16 mouse cellular contexts compared by ENCODE assay signal in the genomic region with DNA sequence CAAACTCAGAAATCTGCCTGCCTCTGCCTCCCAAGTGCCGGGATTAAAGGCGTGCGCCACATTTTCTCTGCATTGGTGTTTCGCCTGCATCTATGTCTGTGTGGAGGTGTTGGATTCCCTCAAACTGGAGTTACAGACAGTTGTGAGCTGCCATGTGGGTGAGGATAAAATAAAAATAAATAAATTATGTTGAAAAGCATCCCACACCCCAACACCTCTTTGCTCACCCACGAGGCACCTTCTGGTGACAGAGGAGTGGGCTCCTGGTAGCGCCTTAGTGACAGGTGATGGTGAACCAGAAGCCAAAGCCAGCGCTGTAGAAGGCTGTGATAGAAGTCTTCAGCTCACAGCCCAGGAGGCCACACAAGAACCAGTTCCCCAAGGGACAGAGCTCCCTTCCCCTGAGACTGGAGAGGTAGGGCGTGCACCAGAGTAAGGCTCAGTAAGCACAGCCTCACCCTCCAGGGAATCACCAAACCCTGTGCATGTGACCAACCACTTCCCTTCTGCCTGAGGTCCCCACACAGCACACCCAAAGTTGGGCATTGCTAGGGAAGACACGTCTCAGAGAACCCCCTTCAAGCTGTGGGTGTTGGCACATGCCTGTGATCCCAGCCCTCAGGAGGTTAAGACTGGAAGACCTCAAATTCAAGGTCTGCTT. TPM values are rescaled to one million over a fixed set of nuclear protein-coding genes. Genes with fewer than 3 reads are reported as not detected.
DNase-seq lines count a peak whose midpoint lies in the region; ATAC-seq lines count a peak whose summit lies in the region.
"Had no signal": no experiment of that assay in that cellular context is flagged by ENCODE, and none has a peak within 500 bp of the region (broad histone marks: within the 10 kb centered on the region; RNA-seq: fewer than 3 reads in every experiment).

No protein-coding gene starts in this region.

- peak; percentile 17 for ATAC-seq in activated CD4-positive, CD25-positive, alpha-beta regulatory T cell, adult 4 months
- ATAC-seq: forebrain, embryonic 15.5 days had no signal

- peak; percentile 49 for DNase-seq in CD4-positive helper T cell, adult 2 months (ENCODE audit: low read depth, low spot score)
- peak; percentile 76 for DNase-seq in lung, postnatal 36 days
- DNase-seq in spleen, postnatal 14 days (ENCODE audit: low spot score in 2 of 2): peak; percentile 65 to 75
- DNase-seq in heart, postnatal 36 days: no peak
- DNase-seq in adrenal gland, postnatal 10 days: no peak
- no peak for DNase-seq in kidney, postnatal 36 days
- DNase-seq: cerebellum, adult 9-10 months; kidney, postnatal 14 days had no signal

- intact Hi-C loops in heart, postnatal 36 days (cut with DNase I): no loop called here

RNA-seq across cellular contexts. Expression of a gene that starts 6.7 kb away (rescaled TPM):
- not detected for polyA plus RNA-seq in activated CD4-positive, CD25-positive, alpha-beta regulatory T cell, adult 4 months (2017; shearing (Covaris generic))
- total RNA-seq in heart, postnatal 36 days (2021): not detected
- under 1 TPM in 1 of 2 experiments, not detected in 1; 0.27 TPM for total RNA-seq in adrenal gland, postnatal 10 days (2021)
- total RNA-seq: adrenal gland, postnatal 4 days had no signal
- polyA plus RNA-seq: embryonic facial prominence, embryonic 12.5 days; forebrain, embryonic 15.5 days; hindbrain, embryonic 11.5 days; limb, embryonic 10.5 days; macrophage; neural tube, embryonic 13.5 days had no signal

RNA-seq across cellular contexts. Expression of a gene that starts 16.9 kb away (rescaled TPM):
- polyA plus RNA-seq in activated CD4-positive, CD25-positive, alpha-beta regulatory T cell, adult 4 months (2017; shearing (Covaris generic)): 1 to 10 TPM; 1.1 to 1.5 TPM
- total RNA-seq in heart, postnatal 36 days (2021): 1 to 10 TPM; 1.9 to 3.3 TPM
- total RNA-seq in adrenal gland, postnatal 10 days (2021): 1 to 10 TPM; 6.7 to 9.4 TPM

RNA-seq across cellular contexts. Expression of a gene that starts 36.4 kb away (rescaled TPM):
- not detected for polyA plus RNA-seq in activated CD4-positive, CD25-positive, alpha-beta regulatory T cell, adult 4 months (2017; shearing (Covaris generic))
- 10 to 100 TPM; 13.1 to 13.6 TPM for total RNA-seq in heart, postnatal 36 days (2021)
- 1 to 10 TPM; 6.4 to 8.6 TPM for total RNA-seq in adrenal gland, postnatal 10 days (2021)
- polyA plus RNA-seq: macrophage had no signal

RNA-seq across cellular contexts. Expression of a gene that starts 46.0 kb away (rescaled TPM):
- polyA plus RNA-seq in activated CD4-positive, CD25-positive, alpha-beta regulatory T cell, adult 4 months (2017; shearing (Covaris generic)): 10 to 100 TPM; 24.1 to 31.0 TPM
- total RNA-seq in heart, postnatal 36 days (2021): 1 to 10 TPM; 7.1 to 9.6 TPM
- total RNA-seq in adrenal gland, postnatal 10 days (2021): 10 to 100 TPM; 19.5 to 24.1 TPM

Comparison
In these comparisons a context has a peak if more than half of its experiments do, and no peak if none do; other contexts are left out.
1. DNase-seq: peak in CD4-positive helper T cell, adult 2 months (single experiment), lung, postnatal 36 days (single experiment) and spleen, postnatal 14 days (2 of 2); none in heart, postnatal 36 days (0 of 2), adrenal gland, postnatal 10 days (single experiment) and kidney, postnatal 36 days (0 of 2).